Mouse (Mus musculus): ENCODE results near the gene Nudt2. TPM values are rescaled to one million over a fixed set of nuclear protein-coding genes. Genes with fewer than 3 reads are reported as not detected.

Nudt2 gene
- polyA plus RNA-seq, 1 experiment from 2014 or later = 78.5 TPM

DNA sequence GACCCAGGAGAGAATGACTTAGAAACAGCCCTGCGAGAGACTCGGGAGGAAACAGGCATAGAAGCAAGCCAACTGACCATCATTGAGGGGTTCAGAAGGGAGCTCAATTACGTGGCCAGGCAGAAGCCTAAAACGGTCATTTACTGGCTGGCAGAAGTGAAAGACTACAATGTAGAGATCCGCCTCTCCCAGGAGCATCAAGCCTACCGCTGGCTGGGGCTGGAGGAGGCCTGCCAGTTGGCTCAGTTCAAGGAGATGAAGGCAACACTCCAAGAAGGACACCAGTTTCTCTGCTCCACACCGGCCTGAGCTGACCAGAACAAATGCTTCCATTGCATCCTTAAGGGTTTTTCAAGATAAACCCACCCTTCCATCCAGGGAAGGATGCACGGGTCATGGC, 15.3 kb downstream of the Nudt2 start:
- Histone ChIP-seq H3K4me1 (ENCODE audit: control insufficient read depth, insufficient read depth, low read length) (no peaks in the 10 kb centered on the region), H3K27me3 (ENCODE audit: control insufficient read depth, insufficient read depth, low read length) (no peaks in the 10 kb centered on the region), H3K9ac (replicated peaks; ENCODE audit: low read depth, low read length) (no peak overlapping the region), H3K4me2 (ENCODE audit: low read depth, low read length) (no peak overlapping the region), H3K27ac (ENCODE audit: low read depth, low read length) (no peak overlapping the region), H3K9me3 (ENCODE audit: control insufficient read depth, low read length) (no peaks in the 10 kb centered on the region), H3K36me3 (ENCODE audit: control insufficient read depth, insufficient read depth, low read length) (peaks cover 6% of the 10 kb centered on the region; the same call in 1 of the 2 replicates), H3K4me3 (ENCODE audit: low read depth, low read length) (no peak overlapping the region)
- no peak for ATAC-seq (ENCODE audit: low read depth)
- 78% methylated on average over 8 of the region's 8 CpGs for WGBS

DNA sequence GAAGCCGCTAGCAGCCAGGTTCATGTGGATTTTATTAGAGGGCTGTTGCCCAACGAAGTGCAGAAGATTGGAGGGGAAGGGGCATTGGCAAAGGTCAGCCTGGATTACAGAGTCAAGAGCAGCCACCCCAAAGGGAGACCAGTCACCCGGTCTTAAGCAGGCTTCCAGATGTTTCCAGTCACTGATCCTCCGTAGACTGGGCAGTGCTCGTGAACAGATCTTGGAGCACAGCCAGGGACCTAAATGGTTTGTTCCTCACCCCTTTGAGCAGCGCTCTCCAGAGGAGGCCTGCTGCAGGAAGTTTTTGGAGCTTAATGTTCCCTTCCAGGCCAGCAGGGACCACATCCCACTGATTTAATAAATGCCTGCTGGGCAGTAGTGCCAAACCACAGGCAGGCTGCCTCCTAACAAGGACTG, 16.7 kb downstream of the Nudt2 start:
- H3K4me1 ChIP-seq (ENCODE audit: control insufficient read depth, insufficient read depth, low read length) = no peaks in the 10 kb centered on the region
- no peak overlapping the region for H3K27ac ChIP-seq (ENCODE audit: low read depth, low read length)
- WGBS = 46% methylated on average over 6 of the region's 6 CpGs
- no peaks in the 10 kb centered on the region for H3K27me3 ChIP-seq (ENCODE audit: control insufficient read depth, insufficient read depth, low read length)
- no peak for ATAC-seq (ENCODE audit: low read depth)
- H3K9me3 ChIP-seq (ENCODE audit: control insufficient read depth, low read length) = no peaks in the 10 kb centered on the region
- no peak overlapping the region for H3K4me2 ChIP-seq (ENCODE audit: low read depth, low read length)
- peaks cover 6% of the 10 kb centered on the region; the same call in 1 of the 2 replicates for H3K36me3 ChIP-seq (ENCODE audit: control insufficient read depth, insufficient read depth, low read length)
- no peak overlapping the region for H3K9ac ChIP-seq (replicated peaks; ENCODE audit: low read depth, low read length)
- H3K4me3 ChIP-seq (ENCODE audit: low read depth, low read length) = no peak overlapping the region

DNA sequence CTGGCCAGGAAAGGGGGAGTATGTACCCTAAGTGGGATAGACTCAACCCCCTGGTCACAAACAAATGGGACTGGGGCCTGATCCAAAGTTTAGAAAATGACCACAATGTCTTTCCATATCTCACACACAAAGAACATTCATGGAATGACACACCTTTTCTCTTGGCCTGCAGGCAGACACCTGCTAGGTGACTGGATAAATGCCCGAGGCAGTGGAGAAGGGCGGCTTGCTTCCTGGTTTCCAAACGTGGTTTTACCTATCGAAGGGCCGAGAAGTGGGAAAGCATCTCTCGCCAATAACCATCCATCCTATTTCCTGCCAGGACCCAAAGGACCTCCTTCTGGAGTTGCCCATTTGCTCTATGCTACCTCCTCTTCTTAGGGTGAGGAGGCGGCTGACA, 28.0 kb downstream of the Nudt2 start:
- Histone ChIP-seq H3K36me3 (ENCODE audit: control insufficient read depth, insufficient read depth, low read length) (no peaks in the 10 kb centered on the region), H3K9ac (replicated peaks; ENCODE audit: low read depth, low read length) (no peak overlapping the region), H3K9me3 (ENCODE audit: control insufficient read depth, low read length) (no peaks in the 10 kb centered on the region), H3K27me3 (ENCODE audit: control insufficient read depth, insufficient read depth, low read length) (peaks cover 6% of the 10 kb centered on the region), H3K4me3 (ENCODE audit: low read depth, low read length) (no peak overlapping the region), H3K27ac (ENCODE audit: low read depth, low read length) (no peak overlapping the region), H3K4me1 (ENCODE audit: control insufficient read depth, insufficient read depth, low read length) (0 out of 2 replicates have a peak, but pooled peaks cover 4% of the 10 kb centered on the region), H3K4me2 (ENCODE audit: low read depth, low read length) (no peak overlapping the region)
- 84% methylated on average over 7 of the region's 7 CpGs for WGBS
- no peak for ATAC-seq (ENCODE audit: low read depth)

DNA sequence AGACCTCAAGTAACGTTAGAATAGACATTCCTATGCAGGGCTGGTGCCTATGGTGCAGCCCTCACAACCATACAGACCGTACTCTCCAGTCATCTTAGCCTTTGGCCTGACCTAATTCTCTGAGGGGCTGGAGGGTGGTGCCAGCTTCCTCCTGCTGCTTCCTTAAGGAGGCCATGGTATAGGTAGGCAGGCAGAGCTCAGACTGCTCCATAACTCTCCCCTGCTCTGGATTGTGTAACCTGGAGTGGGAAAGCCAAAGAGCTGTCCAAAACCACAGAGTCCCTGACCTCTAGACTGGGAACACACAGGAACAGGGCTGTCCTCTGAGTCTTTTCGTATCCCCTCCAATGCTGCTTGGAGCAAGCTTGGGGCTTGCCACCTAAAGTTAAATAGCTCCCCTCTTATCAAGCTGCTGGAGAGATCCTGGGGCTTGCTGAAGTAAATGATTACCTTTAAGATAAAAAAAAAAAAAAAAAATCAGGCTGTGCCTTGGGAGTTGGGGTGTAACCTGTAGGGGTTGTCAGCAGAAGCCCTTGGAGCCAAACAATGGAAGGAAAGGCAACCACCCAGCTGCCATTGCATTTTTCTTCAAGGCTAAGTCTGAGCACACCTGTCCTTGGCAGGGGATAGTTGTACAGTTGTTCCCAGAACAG, 28.6 kb downstream of the Nudt2 start:
- Histone ChIP-seq H3K27ac (ENCODE audit: low read depth, low read length) (no peak overlapping the region), H3K4me1 (ENCODE audit: control insufficient read depth, insufficient read depth, low read length) (peaks cover 10% of the 10 kb centered on the region; the same call in 1 of the 2 replicates), H3K4me2 (ENCODE audit: low read depth, low read length) (no peak overlapping the region), H3K4me3 (ENCODE audit: low read depth, low read length) (no peak overlapping the region), H3K9me3 (ENCODE audit: control insufficient read depth, low read length) (no peaks in the 10 kb centered on the region), H3K27me3 (ENCODE audit: control insufficient read depth, insufficient read depth, low read length) (peaks cover 12% of the 10 kb centered on the region), H3K9ac (replicated peaks; ENCODE audit: low read depth, low read length) (no peak overlapping the region), H3K36me3 (ENCODE audit: control insufficient read depth, insufficient read depth, low read length) (no peaks in the 10 kb centered on the region)
- WGBS = 83% methylated on average over 3 of the region's 3 CpGs
- ATAC-seq (ENCODE audit: low read depth) = no peak

DNA sequence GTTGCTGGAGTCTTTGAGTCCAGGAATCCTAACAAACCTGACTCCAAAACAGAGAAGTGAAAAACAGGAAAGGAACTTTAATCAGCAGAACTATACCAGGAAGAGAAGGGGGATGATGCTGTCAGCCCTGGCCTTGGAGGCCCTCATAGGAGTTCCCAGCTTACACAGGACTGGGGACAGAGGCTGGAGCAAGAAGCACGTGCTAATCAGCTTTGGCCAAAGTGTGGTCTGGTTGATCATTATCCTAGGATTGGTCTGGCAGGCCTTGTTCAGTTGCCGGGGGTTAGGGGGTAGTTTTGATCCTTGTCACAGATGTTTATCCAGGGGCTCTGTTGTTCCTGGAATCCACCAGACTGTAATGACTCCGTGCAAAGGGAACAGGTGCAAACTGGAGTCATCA, 29.4 kb downstream of the Nudt2 start:
- no peaks in the 10 kb centered on the region for H3K9me3 ChIP-seq (ENCODE audit: control insufficient read depth, low read length)
- WGBS = 40% methylated on average over 3 of the region's 3 CpGs
- H3K27me3 ChIP-seq (ENCODE audit: control insufficient read depth, insufficient read depth, low read length) = peaks cover 19% of the 10 kb centered on the region
- peaks cover 16% of the 10 kb centered on the region; the same call in 1 of the 2 replicates for H3K4me1 ChIP-seq (ENCODE audit: control insufficient read depth, insufficient read depth, low read length)
- H3K27ac ChIP-seq (ENCODE audit: low read depth, low read length) = no peak overlapping the region
- no peak for ATAC-seq (ENCODE audit: low read depth)
- no peaks in the 10 kb centered on the region for H3K36me3 ChIP-seq (ENCODE audit: control insufficient read depth, insufficient read depth, low read length)
- H3K9ac ChIP-seq (replicated peaks; ENCODE audit: low read depth, low read length) = no peak overlapping the region
- no peak overlapping the region for H3K4me3 ChIP-seq (ENCODE audit: low read depth, low read length)
- H3K4me2 ChIP-seq (ENCODE audit: low read depth, low read length) = no peak overlapping the region

DNA sequence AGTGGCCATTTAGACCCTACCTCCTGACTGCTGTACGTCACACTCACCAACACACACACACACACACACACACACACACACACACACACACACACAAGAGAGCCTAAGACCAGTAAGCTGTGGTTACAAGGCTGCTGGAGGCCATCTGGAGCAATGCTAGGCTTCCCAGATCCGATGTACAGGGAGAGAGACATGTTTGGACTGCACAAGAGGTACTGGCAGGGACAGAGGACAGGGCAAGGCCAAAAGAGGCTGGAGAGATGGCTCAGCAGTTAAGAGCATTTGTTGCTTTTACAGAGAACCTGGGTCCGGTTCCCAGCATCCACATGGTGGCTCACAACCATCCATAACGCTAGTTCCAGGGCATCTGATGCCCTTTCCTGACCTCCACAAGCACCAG, 30.1 kb downstream of the Nudt2 start:
- H3K4me1 ChIP-seq (ENCODE audit: control insufficient read depth, insufficient read depth, low read length) = peaks cover 16% of the 10 kb centered on the region; the same call in 1 of the 2 replicates
- H3K27ac ChIP-seq (ENCODE audit: low read depth, low read length) = no peak overlapping the region
- no peak overlapping the region for H3K4me2 ChIP-seq (ENCODE audit: low read depth, low read length)
- peaks cover 24% of the 10 kb centered on the region for H3K27me3 ChIP-seq (ENCODE audit: control insufficient read depth, insufficient read depth, low read length)
- WGBS = 78% methylated on average over 4 of the region's 4 CpGs
- no peak overlapping the region for H3K4me3 ChIP-seq (ENCODE audit: low read depth, low read length)
- H3K9me3 ChIP-seq (ENCODE audit: control insufficient read depth, low read length) = no peaks in the 10 kb centered on the region
- H3K9ac ChIP-seq (replicated peaks; ENCODE audit: low read depth, low read length) = no peak overlapping the region
- no peak for ATAC-seq (ENCODE audit: low read depth)
- no peaks in the 10 kb centered on the region for H3K36me3 ChIP-seq (ENCODE audit: control insufficient read depth, insufficient read depth, low read length)

DNA sequence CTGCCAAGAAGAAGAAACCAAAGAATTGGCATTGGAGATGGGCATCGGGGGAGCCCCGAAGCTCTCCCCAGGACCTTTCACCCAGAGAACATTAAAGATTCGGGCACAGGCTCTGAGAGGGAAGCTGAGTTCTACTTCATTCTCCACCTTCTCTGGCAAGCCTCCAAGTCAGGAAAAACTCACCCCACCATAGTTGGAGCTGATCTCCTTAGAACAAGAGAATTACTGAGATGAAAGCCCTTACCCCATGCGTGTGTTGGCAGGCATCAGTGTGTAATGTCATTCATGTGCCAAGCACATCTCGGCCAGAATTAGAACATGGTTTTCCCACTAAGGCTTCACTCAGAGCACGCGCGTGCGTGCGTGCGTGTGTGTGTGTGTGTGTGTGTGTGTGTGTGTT, 30.9 kb downstream of the Nudt2 start:
- WGBS = 84% methylated on average over 11 of the region's 11 CpGs
- Histone ChIP-seq H3K27me3 (ENCODE audit: control insufficient read depth, insufficient read depth, low read length) (peaks cover 27% of the 10 kb centered on the region), H3K4me2 (ENCODE audit: low read depth, low read length) (no peak overlapping the region)

DNA sequence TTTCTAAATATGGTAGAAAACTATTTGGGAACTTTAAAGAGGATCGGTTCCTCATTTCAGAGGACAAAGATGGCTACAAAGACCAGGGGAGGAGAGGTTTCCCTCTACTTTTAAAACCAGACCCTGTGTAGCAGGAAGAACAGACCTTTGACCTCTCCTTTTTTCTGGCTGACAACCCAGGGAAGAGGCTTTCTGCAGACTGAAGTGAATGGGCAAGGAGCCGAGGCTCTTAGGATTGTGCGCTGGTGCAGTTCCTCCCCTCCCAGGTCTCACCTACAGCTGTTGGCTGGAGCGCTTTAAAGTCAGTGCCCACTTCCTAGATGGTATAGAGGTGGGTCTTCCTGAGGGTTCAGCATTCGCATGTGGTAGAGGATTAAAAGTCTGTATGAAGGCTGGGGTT, 32.1 kb downstream of the Nudt2 start:
- Histone ChIP-seq H3K36me3 (ENCODE audit: control insufficient read depth, insufficient read depth, low read length) (no peaks in the 10 kb centered on the region), H3K4me2 (ENCODE audit: low read depth, low read length) (peak overlapping the region; percentile 52; the same call in 1 of the 2 replicates), H3K9me3 (ENCODE audit: control insufficient read depth, low read length) (no peaks in the 10 kb centered on the region), H3K4me1 (ENCODE audit: control insufficient read depth, insufficient read depth, low read length) (peaks cover 17% of the 10 kb centered on the region; the same call in 1 of the 2 replicates), H3K27ac (ENCODE audit: low read depth, low read length) (no peak overlapping the region), H3K27me3 (ENCODE audit: control insufficient read depth, insufficient read depth, low read length) (peaks cover 27% of the 10 kb centered on the region), H3K4me3 (ENCODE audit: low read depth, low read length) (no peak overlapping the region; the same call in 1 of the 2 replicates), H3K9ac (replicated peaks; ENCODE audit: low read depth, low read length) (no peak overlapping the region)
- WGBS = 47% methylated on average over 5 of the region's 5 CpGs
- ATAC-seq (ENCODE audit: low read depth) = no peak

More for the DNA sequence above, 30.9 kb downstream of the Nudt2 start:
- no peak overlapping the region for H3K4me3 ChIP-seq (ENCODE audit: low read depth, low read length)
- no peak overlapping the region for H3K9ac ChIP-seq (replicated peaks; ENCODE audit: low read depth, low read length)
- no peak overlapping the region for H3K27ac ChIP-seq (ENCODE audit: low read depth, low read length)
- H3K9me3 ChIP-seq (ENCODE audit: control insufficient read depth, low read length) = no peaks in the 10 kb centered on the region
- H3K36me3 ChIP-seq (ENCODE audit: control insufficient read depth, insufficient read depth, low read length) = no peaks in the 10 kb centered on the region
- peaks cover 16% of the 10 kb centered on the region; the same call in 1 of the 2 replicates for H3K4me1 ChIP-seq (ENCODE audit: control insufficient read depth, insufficient read depth, low read length)
- ATAC-seq (ENCODE audit: low read depth) = no peak

DNA sequence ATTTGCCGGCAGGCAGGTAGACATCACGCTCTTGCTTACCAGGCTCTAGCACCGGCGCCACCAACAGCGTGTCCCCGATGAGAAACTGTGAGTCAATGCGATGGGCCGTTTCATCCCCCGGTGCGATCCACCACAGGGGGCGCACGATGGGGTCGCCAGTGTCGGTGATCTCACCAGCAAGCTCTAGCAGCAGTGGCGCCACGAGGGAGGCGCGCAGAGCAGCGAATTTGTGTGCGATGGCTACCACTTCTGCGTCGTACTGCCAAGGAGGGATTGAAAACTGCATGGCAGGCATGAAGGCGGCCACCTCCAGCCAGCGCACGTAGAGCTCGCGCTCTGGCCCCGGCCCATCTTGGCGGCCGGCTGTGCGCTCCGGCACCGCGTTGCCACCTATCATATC, 32.6 kb downstream of the Nudt2 start:
- no peaks in the 10 kb centered on the region for H3K36me3 ChIP-seq (ENCODE audit: control insufficient read depth, insufficient read depth, low read length)
- WGBS = 4% methylated on average over 34 of the region's 34 CpGs
- H3K9ac ChIP-seq (replicated peaks; ENCODE audit: low read depth, low read length) = peak overlapping the region; percentile 7; the same call in 1 of the 2 replicates
- H3K4me3 ChIP-seq (ENCODE audit: low read depth, low read length) = peak overlapping the region; percentile 25
- peak overlapping the region; percentile 52 for H3K4me2 ChIP-seq (ENCODE audit: low read depth, low read length)
- peaks cover 19% of the 10 kb centered on the region; the same call in 1 of the 2 replicates for H3K4me1 ChIP-seq (ENCODE audit: control insufficient read depth, insufficient read depth, low read length)
- no peak overlapping the region for H3K27ac ChIP-seq (ENCODE audit: low read depth, low read length)
- H3K9me3 ChIP-seq (ENCODE audit: control insufficient read depth, low read length) = no peaks in the 10 kb centered on the region
- ATAC-seq (ENCODE audit: low read depth) = peak; percentile 38; the same call in 1 of the 2 replicates
- peaks cover 27% of the 10 kb centered on the region for H3K27me3 ChIP-seq (ENCODE audit: control insufficient read depth, insufficient read depth, low read length)
